Mouse (Mus musculus) ovary, postnatal 10 days (tissue): ENCODE data around the gene Cacnb1.

Experiments used
- DNase-seq: peaks from one replicate; pipeline ENCODE4 v3.0.0; 2022; ENCODE audit warnings: low spot score

Cacnb1 gene

DNA sequence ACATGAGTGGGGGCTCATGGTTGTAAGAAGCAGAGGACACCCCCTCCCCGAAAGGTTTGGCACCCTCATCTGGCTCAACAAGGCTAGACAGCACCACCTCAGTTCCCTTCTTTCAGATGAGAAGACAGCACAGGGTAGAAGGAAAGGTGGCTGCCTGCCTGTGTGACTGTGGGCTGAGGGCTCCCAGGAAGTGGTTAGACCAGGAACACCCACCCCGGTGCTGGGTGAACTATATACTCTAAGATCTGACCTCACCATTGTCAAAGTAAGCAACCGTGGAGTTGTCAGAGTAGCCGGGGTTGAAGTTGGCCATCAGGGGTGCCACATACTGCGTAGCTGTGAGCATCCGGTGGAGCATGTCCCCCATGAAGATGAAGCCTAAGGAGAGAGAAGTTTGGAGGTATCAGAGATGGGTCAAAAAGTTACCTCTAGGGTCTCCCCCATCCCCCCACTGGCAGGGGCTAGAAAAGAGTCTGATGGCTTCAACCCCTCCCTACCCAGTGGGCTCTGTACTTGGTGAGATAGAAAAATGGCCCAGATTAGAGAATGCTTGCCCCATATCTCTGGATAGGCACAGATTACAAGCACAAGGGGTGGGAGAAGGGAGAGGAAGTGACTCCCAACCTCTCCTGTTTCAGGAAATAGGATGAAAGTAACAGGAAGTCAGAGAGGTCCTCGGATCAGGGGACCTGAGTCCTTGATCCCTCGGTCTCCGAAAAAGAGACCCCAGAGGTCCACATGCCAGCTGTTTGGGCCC lies 67.5 kb downstream of the Cacnb1 start:
- DNase-seq: no peak

DNA sequence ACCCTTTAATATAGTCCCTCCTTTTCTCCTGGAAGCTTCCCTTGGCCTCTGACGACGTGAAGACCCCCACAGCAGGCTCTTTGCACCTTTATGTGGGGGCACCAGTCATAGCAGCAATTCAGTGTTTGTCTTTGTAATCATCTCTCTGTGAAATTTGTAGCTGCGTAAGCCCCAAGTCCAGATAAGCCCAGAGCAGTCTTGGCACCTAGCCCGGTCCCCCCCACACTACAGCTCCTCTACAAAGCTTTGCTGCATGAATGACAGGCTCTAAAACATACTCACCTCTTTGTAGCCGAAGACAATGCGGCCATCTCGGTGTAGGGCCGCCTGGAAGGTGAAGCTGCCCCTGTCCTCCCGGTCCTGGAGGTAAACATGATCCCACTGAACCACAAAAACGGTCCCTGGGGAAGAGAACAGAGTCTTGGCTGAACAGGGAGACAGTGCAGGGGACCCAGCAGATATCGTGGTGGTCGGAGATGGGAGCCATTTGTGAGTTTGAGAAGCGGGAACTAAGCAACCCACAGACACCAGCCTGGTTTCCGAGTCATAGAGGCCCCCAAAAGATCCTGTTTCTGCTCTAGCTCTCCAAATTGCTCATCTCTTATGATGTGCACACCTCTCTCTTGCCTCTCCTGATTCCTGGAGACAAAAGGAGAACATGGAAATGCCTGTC lies 68.2 kb downstream of the Cacnb1 start:
- no peak for DNase-seq

DNA sequence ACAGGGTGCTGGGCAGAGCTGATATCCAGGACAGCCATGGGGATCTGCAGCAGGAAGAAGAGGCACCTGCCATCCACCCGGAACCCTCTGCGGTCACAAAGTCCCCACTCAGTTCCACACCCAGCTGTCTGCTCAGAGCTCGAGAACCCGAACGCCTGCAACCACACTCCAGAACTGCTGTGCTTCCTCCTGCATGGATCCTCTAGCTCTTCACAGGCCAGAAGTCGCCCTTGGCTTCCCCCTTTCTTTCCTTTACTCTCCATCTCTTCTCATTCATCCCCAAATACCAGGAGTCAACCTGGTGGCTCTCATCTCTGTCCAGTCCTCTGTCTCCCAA lies 68.9 kb downstream of the Cacnb1 start:
- no peak for DNase-seq

DNA sequence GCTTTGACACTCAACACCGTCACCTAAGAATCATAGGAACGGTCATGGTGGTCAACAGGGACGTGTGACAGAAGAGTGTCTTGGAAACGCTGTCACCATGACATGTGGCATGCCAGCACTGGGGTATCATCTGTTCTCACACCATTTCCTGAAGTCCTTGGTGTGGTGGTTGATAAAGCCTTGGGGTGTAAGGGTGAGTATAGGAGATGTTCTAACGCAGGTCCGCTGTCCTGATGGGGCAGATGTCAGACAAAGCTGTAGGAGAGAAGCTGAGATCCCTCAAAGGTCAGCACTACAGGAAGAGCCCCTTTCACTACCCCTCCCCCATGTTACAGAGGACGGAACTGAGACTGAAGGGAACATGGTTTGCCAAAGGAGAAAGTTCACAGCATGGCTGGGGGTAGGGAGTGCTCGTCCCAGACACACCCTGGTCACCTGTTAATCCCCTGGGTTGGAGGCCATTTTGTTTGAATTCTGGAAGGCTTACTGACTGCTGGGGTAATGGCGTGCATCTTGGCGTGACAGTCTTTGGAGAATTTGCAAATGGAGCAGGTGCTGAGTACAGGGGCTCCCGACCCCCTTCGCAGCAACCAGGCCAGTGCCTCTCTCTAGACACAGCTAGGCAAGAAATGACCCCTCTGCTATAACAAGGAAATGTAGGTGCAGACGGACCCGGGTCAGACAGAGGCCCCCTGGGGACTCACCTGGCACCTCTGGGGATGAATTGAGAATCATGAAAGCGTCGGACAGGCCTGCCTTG lies 69.5 kb downstream of the Cacnb1 start:
- DNase-seq: no peak

DNA sequence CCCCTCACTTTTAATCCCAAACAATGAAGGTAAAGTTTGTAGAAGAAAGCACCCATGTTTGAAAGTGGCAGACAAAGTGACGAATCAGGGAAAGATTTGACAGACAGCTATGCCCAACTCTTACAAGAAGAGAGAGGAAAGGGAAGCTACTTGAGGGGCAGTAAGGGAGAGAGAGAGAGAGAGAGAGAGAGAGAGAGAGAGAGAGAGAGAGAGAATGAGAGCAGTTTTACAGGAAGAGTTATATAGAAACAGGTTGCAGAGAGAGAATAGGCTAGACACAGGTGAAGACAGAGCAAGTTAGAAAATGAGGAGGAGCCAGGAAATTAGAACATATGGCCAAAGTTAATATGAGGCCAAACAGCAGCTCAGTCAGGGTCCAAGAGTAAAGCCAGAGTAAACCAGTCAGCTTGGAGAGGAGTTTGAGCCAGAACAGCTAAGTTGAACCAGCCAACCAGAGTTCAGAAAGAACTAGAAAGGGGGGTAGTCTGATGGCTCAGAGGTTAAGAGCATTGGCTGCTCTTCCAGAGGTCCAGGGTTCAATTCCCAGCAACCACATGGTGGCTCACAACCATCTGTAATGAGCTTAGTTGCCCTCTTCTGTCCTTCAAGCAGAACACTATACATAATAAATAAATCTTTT lies 70.3 kb downstream of the Cacnb1 start:
- no peak for DNase-seq
